Comparison of ENCODE assay signal across 8 mouse cellular contexts in the genomic region with DNA sequence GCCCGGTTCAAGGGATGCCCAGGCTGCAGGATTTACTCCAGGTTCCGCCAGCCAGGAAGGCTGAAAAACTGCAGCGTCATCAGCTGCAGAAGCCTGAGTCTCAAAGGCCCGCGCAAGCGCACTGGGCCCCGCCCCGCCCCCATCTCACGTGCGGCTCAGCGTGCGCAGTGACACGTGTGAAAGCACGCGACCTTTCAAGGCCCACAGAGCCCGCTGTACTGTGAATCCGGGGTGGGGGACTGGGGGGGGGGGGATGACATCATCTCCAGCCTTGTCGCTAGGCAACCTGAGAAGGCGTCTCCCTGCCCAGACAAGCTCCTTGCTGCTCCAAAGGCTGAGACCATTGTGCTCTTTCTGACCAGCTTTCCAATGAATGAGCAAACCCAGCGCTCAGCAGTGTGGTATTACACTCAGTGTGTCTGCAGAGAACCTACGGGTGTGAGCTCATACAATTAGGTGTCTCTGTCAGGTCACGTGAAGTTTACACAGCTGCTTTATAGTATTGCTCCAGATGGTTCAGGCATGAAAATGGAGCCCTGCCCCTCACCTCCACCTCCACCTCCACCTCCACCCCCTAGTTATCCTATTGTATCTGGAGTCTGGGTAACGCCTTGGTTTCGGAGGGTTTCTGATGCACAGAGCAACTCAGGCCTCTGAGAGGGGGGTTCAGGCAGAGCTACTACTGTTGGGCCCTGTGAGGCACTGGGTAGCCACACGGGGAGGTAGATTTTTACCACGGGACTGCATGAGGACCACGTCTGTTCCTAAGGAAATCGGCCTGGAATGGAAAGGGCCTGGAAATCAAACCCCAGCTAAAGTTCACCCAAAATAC. TPM values are rescaled to one million over a fixed set of nuclear protein-coding genes. Genes with fewer than 3 reads are reported as not detected.
DNase-seq lines count a peak whose midpoint lies in the region; ATAC-seq and TF ChIP-seq lines count a peak whose summit lies in the region.

No protein-coding gene starts in this region.

- peaks cover 13% of the 10 kb centered on the region for H3K27me3 ChIP-seq in hindbrain, embryonic 12.5 days
- H3K27me3 ChIP-seq in lung, postnatal 0 days (replicated peaks; ENCODE audit: insufficient read depth, low read length): no peaks in the 10 kb centered on the region

- no peak for TF ChIP-seq CTCF in lung, postnatal 0 days (IDR thresholded peaks at IDR 0.05)

- H3K4me2 ChIP-seq in hindbrain, embryonic 12.5 days (replicated peaks): peak overlapping the region; percentile 48
- peak overlapping the region; percentile 33 for H3K4me2 ChIP-seq in lung, postnatal 0 days (replicated peaks; ENCODE audit: low read depth, low read length)

- H3K4me3 ChIP-seq in hindbrain, embryonic 12.5 days: peak overlapping the region; percentile 21
- no peak overlapping the region for H3K4me3 ChIP-seq in lung, postnatal 0 days (ENCODE audit: low read depth, low read length)

- no peaks in the 10 kb centered on the region for H3K36me3 ChIP-seq in hindbrain, embryonic 12.5 days
- H3K36me3 ChIP-seq in lung, postnatal 0 days (ENCODE audit: insufficient read depth, low read length): no peaks in the 10 kb centered on the region

- peak; percentile 97 for ATAC-seq in hindbrain, embryonic 12.5 days (ENCODE audit: low FRiP score)
- peak; percentile 93 for ATAC-seq in lung, postnatal 0 days

- H3K9me3 ChIP-seq in hindbrain, embryonic 12.5 days (replicated peaks): no peaks in the 10 kb centered on the region
- H3K9me3 ChIP-seq in lung, postnatal 0 days (ENCODE audit: low read length): no peaks in the 10 kb centered on the region

- peak overlapping the region; percentile 66 for H3K27ac ChIP-seq in hindbrain, embryonic 12.5 days
- no peak overlapping the region for H3K27ac ChIP-seq in lung, postnatal 0 days (ENCODE audit: low read length)

- peak; percentile 99 for DNase-seq in Muller cell, postnatal 12 days (ENCODE audit: inconsistent ontology term)
- peak; percentile 98 for DNase-seq in cerebellum, adult 9-11 months
- peak; percentile 97 to 98 for DNase-seq in frontal cortex, postnatal 10 days (ENCODE audit: low spot score in 2 of 2)
- peak; percentile 99 for DNase-seq in layer of hippocampus, postnatal 10 days (ENCODE audit: low spot score in 2 of 2)
- DNase-seq in lung, postnatal 0 days (ENCODE audit: low spot score): peak; percentile 90
- DNase-seq in ovary, postnatal 10 days (ENCODE audit: low spot score): peak; percentile 90
- DNase-seq in thymus, postnatal 10 days (ENCODE audit: low spot score in 2 of 2): peak; percentile 90 to 94

- H3K4me1 ChIP-seq in hindbrain, embryonic 12.5 days: peaks cover 24% of the 10 kb centered on the region
- no peaks in the 10 kb centered on the region for H3K4me1 ChIP-seq in lung, postnatal 0 days (ENCODE audit: insufficient read depth, low read depth, low read length)

- H3K9ac ChIP-seq in hindbrain, embryonic 12.5 days: peak overlapping the region; percentile 36
- H3K9ac ChIP-seq in lung, postnatal 0 days (replicated peaks; ENCODE audit: low read depth): no peak overlapping the region

- no peak for TF ChIP-seq EP300 in lung, postnatal 0 days (IDR thresholded peaks at IDR 0.05)

- 5% methylated on average over 28 of the region's 28 CpGs for WGBS in hindbrain, embryonic 12.5 days
- WGBS in lung, postnatal 0 days: 9% methylated on average over 28 of the region's 28 CpGs

RNA-seq across cellular contexts. Expression of a gene that starts 9.4 kb away (rescaled TPM):
- polyA plus RNA-seq in hindbrain, embryonic 12.5 days (2016; fragmentation: Nextera tagmentation; extraction: Ambion mirVana): 2.4 and 2.9 TPM in 2 replicates
- total RNA-seq in layer of hippocampus, postnatal 10 days (2021): 10 to 100 TPM; 15.5 to 19.3 TPM
- polyA plus RNA-seq in lung, postnatal 0 days (2015; fragmentation: Nextera tagmentation; extraction: Ambion mirVana): 3.1 and 4.6 TPM in 2 replicates
